In the genomic region with DNA sequence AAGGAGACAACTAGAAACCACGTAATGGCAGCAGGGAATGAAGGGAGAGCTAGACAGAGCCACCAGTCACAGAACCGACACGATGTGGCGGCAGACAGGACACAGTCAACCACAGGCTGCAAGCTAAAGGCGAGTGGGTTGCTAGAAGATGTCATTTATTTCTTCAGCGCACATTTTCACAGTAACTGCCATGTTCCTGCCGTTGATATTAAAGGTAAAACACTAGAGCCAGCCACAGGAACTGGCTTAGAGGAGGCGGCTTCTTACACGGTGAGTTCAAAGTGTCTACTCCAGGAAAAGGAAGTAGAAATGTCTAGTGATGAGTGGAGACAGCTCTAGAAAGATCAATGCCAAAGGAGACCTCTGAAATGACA, we compare ENCODE assay signal across 1 mouse cellular context.
TF ChIP-seq lines count a peak whose summit lies in the region.

No protein-coding gene starts in this region.

TF ChIP-seq in MEL, 35 proteins besides CTCF, POLR2A, EP300 and RAD21:
- TF ChIP-seq NRF1 (IDR thresholded peaks at IDR 0.05; ENCODE audit: insufficient read depth, low read depth, low read length, poor library complexity, severe bottlenecking) = no peak
- peak; percentile 13; the same call in 1 of the 2 replicates for TF ChIP-seq MXI1 (IDR thresholded peaks at IDR 0.05; ENCODE audit: low read depth, low read length)
- TF ChIP-seq POLR2AphosphoS2 (IDR thresholded peaks at IDR 0.05; ENCODE audit: low read length) = no peak
- TF ChIP-seq MYB (IDR thresholded peaks at IDR 0.05; ENCODE audit: low read depth, low read length) = no peak
- no peak for TF ChIP-seq ZC3H11A (IDR thresholded peaks at IDR 0.05; ENCODE audit: low read depth, low read length)
- no peak; the same call in 1 of the 2 replicates for TF ChIP-seq JUND (IDR thresholded peaks at IDR 0.05; ENCODE audit: low read depth, low read length)
- no peak for TF ChIP-seq GABPA (IDR thresholded peaks at IDR 0.05; ENCODE audit: low read depth, low read length)
- no peak for TF ChIP-seq MAZ (IDR thresholded peaks at IDR 0.05; ENCODE audit: low read depth, low read length)
- TF ChIP-seq USF2 (IDR thresholded peaks at IDR 0.05; ENCODE audit: borderline replicate concordance in 1 of 2, insufficient read depth in 1 of 2, low read depth in 1 of 2, low read length in 2 of 2) = no peak
- peak; percentile 47 for TF ChIP-seq CHD1 (IDR thresholded peaks at IDR 0.05; ENCODE audit: low read depth, low read length)
- TF ChIP-seq TBP (IDR thresholded peaks at IDR 0.05; ENCODE audit: low read depth, low read length) = peak; percentile 55; the same call in 1 of the 2 replicates
- TF ChIP-seq GATA1 (IDR thresholded peaks at IDR 0.05; ENCODE audit: low read depth, low read length) = no peak
- TF ChIP-seq ELF1 (IDR thresholded peaks at IDR 0.05; ENCODE audit: low read depth, low read length) = no peak
- TF ChIP-seq MYC (IDR thresholded peaks at IDR 0.05; ENCODE audit: low read depth, low read length) = peak; percentile 47; the same call in 1 of the 2 replicates
- TF ChIP-seq USF1 (IDR thresholded peaks at IDR 0.05; ENCODE audit: low read depth, low read length) = no peak
